Mouse (Mus musculus) 3134 (cell line): ENCODE results near the gene Copz1.

ENCODE experiments used
- DNase-seq: peaks from one replicate; pipeline ENCODE4 v3.0.0-alpha.2; 2011; ENCODE audit warnings: low spot score; ENCODE audit not compliant: insufficient read length; ENCODE audit errors: extremely low read depth

The Copz1 gene

DNA sequence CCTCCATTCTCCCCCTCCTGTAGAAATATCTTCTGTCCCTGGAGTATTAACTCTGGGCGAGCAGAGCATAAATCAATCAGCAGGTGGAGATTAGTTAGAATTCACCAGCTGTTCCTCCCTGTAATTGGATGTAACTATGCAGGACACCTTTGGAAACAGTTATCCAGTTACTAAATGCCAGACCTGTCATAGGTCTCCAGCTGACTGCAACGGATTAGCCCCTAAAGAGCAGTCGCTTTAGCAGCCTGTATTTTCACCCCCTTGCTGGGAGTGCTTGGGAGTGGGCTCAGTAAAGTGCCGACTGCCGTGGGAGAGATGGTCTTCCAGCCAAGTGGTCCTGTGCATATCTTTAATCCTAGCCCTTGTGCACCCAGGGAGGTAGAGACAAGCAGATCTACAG, 17.1 kb downstream of the Copz1 start:
- no peak for DNase-seq

DNA sequence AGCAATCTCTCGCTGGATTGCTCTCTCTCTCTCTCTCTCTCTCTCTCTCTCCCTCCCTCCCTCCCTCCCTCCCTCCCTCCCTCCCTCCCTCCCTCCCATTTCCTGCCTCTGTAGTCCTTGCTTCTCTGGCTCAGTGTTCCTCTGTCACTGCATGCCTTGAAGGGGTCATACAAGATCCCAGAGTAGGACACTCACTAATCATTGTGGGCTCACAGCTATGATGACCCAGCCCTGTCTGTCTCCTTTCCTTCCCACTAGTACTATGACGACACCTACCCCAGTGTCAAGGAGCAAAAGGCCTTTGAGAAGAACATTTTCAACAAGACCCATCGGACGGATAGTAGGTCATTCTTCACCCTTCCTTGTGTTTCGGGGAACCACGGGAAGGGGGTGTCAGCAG, 17.9 kb downstream of the Copz1 start:
- no peak for DNase-seq

DNA sequence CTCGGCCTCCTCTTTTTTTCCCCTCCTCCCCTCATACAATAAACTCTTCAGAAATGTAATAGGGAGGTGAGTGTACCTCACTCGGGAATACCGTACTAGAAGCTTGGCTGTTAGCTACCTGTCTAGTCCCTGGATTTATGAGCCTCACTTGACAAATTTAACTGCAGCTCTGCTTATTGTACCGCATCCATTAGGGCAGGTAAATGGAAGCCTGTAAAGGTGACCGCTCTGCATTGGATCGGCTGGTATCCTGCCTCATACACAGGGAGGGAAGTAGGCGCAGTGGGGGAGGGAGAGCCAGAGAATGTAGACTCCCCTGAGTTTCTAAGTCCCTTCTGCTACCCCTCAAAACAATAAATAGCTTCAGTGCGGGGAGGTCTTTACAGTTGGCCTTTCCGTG, 18.3 kb downstream of the Copz1 start:
- no peak for DNase-seq

DNA sequence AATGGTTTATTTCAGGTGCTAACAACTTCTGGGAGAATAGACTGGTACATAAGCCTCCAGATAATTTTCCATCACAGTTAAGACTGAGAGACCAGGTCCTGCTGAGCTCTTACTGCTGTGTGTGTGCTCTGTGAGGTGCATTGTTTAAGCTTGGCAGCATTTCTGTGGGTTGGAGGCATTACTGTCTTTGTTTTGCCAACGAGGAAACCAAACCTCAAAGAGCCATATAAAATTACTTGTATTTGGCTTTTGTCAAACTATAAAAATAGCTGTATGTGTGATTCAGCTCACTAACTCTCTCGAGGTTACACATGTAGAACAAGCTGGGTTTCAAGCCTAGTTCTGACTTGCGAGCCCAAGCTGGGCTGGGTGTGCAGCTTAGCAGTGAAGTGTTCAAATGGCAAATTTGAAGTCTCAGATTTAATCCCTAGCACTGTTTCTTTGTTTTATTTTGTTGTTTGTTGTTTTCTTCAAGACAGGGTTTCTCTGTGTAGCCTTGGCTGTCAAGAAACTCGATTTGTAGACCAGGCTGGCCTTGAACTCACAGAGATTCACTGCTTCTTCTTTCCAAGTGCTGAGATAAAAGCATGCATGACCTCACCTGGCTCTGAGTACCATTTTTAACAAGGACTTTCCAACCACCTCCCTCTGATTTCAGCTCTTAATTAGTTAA, 20.3 kb downstream of the Copz1 start:
- no peak for DNase-seq

DNA sequence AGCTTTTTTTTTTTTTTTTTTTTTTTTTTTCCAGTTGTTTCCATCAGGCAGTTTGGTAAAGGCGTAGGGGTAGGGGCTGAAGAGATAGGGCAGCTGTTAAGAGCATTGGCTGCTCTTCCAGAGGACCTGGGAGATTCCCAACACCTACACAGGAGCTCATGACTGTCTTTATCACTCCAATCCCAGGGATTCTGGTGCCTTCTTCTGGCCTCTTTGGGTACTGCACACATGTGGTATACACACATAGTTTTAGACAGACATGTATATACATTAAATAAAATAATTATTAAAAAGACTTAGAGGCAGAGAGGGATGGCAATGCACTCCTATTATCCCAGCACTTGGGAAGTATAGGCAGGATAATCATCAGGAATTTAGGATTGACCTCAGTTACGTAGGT, 20.9 kb downstream of the Copz1 start:
- DNase-seq: no peak

DNA sequence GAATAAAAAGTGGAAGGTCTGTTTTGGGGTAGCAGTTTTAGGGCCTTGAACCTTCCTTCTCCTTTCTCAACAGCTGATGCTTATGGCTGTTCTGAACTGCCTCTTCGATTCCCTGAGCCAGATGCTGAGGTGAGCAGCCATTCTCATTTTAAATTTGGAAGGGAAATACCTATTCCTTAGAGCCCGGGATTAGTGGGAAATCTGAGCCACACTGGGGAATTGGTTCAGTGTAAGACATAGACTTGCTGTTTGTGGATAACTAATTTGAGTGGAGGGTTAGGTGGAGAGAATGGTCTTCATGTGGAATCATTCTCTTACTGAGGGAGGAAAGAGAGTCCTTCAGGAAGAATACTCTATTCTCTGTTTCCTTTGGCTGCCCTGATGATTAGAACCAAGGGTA, 22.1 kb downstream of the Copz1 start:
- DNase-seq: no peak

DNA sequence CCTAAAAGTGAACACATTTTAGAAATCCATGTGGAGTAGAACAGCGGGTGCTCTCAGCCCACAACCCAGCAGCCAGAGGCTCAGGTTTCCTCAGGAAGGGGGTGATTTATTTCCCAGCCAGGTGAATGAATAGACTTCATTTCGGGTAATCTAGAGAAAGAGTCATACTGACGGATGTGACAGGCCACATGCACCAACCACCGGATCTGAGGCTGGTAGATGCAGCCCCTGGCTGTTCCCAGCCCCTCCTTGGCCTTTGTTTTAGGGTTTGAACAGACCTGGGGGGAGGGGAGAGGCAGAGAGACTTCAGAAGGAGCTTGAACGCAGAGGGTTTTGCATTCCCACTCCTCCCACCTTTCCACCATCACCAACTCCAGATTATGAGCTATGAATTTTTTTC, 23.3 kb downstream of the Copz1 start:
- no peak for DNase-seq

DNA sequence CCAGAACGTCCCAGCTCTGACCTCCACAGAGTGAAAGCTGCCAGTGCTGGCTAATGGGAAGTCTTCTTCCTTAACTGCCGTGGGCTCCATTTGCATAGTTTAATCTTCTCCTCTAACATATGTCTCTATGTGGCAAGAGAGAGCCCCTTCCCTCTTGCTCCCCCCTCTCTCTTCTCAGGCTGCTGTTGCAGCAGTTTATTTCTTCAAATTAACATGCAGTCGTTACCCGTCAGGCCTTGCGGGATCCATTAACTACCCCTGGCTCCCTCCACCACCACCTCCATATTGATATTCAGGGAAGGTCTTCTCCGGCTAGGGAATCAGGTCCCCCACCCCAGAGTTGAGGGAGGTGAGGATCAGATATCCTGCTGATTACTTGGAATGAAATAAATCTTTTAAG, 24.8 kb downstream of the Copz1 start:
- DNase-seq: no peak

DNA sequence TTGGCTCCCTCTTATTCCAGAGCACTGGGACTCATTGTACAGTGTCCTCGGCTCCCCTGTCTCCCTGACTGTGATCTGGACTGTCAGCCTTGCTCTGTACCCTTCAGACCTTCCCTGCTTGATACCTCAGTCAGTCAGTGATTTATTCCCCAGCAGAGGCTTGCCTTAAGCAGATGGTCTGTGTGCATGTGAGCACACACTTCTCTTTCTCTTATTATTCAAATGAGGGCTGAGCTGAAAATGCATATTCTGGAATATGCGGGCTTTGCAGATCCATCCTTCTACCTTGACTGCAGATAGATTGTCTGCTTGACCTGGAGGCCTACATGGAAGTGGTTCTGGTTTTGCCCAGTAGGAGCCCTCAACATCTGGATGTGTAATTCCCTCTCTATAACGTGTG, 25.5 kb downstream of the Copz1 start:
- DNase-seq: no peak

DNA sequence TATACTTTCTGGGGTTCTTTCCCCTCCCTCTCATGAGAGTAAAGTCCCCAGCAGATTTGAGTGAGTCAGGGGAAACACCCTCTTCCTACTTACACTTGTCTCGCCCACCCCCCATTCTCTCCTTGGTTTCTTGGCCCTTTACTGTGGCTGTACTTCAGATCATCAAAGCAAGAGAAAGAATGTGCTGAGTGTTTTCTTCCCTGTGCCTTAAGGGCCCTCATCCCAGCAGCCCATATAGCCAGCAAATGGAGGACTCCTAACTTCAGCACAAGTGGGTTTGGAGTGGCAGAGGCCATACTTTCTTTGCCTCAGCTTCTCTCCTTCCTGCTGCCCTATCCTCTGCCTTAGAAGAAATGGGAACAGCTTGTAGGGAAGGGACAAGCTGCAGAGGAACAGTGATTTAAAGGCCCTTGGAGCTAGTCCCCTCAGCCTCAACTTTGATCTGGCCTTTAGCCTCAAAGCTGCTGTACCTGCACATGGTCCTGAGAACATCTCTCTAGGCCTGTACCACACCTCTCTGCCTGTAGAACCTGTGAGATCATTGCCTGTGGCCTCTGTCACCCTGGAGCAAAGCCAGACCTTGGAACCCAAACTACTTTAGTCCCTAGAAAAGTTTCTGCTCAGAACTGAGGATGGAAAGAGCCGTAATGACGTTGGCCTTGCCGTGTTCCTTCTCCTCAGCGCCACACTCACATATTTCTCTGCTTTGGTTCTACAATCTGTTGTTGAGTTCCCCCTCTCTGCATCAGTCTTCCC, 26.5 kb downstream of the Copz1 start:
- DNase-seq: no peak

DNA sequence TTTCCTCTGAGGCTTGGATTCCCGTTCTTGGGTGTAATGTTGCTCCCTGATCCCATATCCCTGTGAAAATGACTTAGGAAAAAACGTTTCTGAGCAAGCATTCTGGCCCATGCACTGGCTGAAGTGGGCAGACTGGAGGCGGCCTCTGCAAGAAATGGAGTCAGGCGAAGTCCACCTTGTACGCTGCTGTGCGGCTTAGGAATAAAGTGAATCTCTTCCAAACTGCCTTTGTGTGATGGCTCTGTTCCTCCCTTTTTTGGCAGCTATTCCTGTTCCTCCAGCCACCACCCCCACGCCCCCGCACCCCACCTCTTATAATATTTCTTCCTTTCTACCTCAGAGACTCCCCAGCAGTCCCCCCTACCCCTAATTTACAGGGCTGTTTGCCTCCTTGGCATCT, 27.1 kb downstream of the Copz1 start:
- DNase-seq: no peak

DNA sequence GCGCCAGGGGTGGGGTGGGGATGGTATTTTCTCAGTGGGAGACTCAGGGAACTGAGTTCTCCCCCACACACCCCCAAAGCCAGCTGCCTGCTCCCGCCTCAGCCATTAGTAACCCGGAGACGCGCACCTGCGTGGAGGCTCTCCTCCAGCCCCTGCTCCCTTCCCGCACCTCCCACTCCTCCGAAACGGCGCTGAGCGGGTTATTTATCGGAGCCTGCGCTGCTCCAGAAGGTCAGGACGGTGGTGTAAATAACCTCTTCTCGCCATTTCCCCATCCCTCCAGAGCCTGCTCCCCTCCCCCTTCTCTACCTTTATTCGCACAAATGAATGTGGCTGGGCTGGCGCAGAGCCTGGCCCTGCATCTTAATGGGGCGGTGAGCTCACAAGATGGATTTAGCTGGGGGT, 27.6 kb downstream of the Copz1 start:
- DNase-seq: no peak

DNA sequence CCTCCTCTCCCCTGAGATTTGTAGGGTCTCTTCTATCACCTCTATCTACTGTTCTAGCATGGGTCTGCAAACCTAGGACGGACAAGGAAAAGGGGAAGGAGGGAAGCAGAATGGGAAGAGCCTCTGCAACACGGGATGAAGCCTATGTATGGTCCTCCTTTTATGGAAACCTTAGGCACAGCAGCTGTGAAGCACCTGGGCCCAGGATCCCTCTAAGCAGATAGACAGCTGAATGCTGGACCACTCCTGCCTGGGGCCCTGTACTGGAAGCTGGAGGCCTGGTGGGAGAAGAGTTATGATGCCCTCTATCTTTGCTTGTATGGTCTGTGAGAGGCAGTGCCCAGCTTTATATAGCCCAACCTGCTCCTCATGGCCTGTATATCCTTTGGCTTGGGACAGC, 28.0 kb downstream of the Copz1 start:
- DNase-seq: no peak

DNA sequence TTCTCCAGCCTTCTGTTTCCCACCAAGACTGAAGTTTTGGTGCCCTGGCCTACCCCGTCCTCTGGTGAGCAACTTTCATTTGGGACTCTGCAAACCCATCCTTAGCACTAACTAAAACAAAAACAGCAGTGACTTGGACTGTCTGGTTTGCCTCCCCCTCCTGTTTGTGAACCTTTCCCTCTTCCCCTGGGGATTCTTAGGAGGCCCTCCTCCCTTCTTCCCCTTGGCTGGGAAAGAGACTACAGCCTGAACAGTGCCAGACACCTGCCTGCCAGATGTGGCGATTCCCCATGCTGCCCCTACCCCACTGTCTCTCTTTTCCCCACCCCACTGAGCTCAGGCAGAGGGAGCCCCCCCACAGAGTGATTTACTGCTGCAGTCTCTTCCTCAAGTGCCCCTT, 28.5 kb downstream of the Copz1 start:
- DNase-seq: no peak

DNA sequence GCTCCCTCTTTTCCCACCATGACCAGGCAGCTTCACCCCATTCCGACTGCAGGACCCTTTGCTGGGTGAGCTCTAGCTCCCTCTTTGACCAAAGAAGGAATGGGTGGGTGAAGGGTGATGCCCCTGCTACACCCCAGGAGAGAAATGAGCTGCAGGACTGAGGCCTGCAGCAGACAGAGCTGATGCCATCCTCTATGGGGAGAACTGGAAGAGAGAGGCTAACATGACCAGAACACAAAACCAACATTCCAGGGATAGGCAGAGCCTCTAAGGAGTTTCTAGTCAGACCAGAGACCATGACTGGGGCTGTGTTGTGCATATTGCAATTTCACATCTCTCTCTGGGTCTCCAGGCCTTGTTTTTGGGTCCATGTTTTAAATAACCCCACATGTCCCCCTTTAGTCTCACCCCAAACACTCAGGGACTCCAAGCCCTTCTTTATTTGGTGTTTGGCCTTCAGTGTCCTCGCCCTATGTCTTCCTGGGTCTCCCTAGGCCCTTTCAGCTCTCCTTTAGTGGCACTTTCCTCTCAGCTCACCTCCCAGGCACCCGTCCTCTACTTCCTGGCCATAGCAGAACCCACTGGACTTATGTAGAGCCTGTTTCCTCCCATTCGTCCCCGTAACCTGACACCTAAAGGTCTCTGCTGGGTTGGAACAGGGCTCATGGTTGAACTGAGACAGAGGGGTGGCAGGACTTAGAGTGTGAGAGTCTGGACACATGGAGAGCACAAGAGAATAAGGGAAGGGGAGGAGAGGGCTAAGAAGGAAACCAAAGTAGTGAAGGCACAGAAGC, 29.2 kb downstream of the Copz1 start:
- DNase-seq: no peak

DNA sequence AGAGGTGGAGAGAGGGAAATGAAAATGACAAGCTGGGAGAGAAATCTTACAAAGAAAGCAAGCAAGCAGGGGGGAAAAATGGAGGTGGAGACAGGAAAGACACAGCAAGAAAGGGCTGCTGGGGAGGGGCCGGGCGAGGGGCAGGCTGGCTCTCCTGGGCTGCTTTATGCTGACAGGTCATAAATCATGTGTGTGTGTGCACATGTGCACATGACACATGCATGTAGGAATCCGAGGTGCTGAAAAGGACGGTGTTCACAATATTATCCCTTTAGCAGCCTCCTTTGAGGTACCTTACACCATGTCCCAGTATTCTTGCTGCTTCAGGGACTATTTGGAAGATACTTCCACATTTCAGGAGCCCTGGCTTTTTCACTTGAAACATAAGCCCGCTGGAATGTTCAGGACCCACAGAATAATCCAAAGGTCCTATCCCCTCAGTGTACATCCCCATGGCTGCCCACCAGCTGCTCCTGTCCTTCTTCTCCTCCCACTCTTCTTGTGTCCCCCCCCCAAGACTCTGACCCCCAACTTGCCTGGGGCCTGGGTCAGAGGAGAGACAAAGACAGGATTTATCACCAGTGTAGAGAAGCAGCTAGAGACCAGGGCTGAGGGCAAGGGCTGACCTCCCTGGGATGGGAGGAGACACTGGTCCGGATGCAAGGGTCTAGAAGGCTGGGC, 30.0 kb downstream of the Copz1 start:
- DNase-seq: no peak

DNA sequence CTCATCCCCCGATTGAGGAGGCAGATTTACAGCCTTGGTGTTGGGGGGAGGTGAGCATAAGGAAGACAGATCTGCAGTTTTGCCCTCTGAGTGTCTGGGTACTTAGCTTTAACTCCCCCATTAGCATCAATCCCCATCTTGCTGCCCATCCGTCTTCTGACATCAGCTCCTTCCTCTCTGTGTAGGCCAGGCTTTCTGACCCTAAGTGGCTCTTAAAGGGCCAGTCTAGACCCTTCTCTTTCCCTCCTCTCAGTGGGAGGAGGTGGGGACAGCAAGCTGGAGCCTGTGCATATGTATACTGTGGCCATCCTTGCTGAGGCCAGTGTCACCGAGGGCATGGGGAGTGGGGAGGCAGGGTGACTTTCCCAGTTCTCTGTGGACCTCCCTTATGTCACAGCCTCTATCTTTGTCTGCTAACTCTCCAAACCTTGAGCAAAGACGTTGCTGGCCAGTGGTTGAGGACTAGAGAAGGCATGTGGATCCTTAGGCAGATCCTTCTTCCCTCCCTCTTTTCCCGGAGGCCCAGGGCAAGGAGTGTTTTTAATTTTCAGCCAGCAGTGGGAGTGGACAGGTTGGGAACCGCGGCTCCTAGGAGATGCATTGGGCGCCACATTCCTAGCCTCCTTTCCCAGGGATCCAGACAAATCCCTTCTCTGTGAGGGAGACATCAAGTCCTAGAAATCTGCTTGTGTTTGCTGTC, 31.6 kb downstream of the Copz1 start:
- peak; percentile 48 for DNase-seq

DNA sequence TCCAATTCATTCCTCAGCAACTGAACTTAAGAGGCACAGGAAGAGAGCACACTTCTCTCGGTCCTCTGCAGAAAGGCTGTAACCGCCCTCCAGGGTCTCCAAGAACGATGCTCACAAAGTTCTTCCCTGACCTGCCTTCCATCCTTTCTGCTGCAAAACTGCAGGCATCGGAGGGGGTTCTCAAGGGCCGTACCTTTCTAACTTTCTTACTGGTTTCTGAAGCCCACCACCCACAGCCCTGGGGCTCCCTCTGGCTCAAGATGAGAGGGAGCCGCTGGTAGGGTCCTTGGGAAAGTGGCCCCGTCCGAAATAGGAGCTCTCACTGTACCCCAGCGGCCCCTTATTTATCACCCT, 32.1 kb downstream of the Copz1 start:
- DNase-seq: no peak

DNA sequence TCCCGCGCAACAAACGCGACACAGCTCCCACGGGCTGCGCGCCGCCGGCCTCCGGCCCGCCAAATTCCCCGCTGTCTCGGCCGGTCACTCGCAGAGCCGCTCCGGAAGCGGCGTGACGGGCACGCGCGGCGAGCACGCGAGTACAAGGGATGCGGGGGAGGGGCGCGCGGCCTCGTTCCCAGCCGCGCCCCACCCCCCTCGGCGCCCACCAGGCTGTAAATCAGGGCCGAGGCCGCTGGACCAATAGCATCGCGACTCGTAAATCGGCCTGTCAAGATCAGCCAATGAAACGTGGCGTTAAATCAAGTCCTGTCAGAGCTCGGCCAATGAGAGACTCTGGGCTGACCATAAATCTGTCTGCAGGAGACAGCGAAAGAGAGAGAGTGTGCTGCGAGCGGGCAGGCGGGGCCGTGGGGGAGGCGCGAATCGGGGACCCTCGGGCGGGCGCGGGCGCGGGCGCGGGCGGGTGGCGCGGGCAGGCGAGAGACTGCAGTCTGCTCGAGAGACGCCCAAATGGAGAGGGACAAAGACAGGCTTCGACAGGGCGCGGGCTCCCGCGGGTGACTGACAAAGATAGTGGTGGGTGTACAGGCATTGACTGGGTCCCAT, 32.7 kb downstream of the Copz1 start:
- DNase-seq: peak; percentile 99
